Mouse (Mus musculus): ENCODE measurements around the gene Nr2e3. TPM values are rescaled to one million over a fixed set of nuclear protein-coding genes. Genes with fewer than 3 reads are reported as not detected.

Gene Nr2e3
- polyA plus RNA-seq (2015; fragmentation: Nextera tagmentation; extraction: Ambion mirVana), result not detected in 2 replicates

GRCm38 (mm10) chr9:59960559-59960958 lies at the start of gene Nr2e3:
Nr2e3 (minus strand) TSS chr9:59960659.
- Histone ChIP-seq H3K36me3 (no peaks in the 10 kb centered on the region), H3K4me3 (no peak within 1 kb of the TSS), H3K9me3 (no peaks in the 10 kb centered on the region), H3K27ac (no peak within 1 kb of the TSS), H3K4me2 (no peak within 1 kb of the TSS), H3K27me3 (no peaks in the 10 kb centered on the region), H3K9ac (no peak within 1 kb of the TSS), H3K4me1 (replicated peaks) (peaks cover 10% of the 10 kb centered on the region)
- ATAC-seq (ENCODE audit: low FRiP score), result no peak
- WGBS, result 89% methylated on average over 10 of the region's 10 CpGs

GRCm38 (mm10) chr9:60008936-60009335 lies 48.5 kb upstream of the Nr2e3 start:
- WGBS, result 55% methylated on average over 7 of the region's 7 CpGs
- Histone ChIP-seq H3K4me2 (no peak overlapping the region), H3K9me3 (no peaks in the 10 kb centered on the region), H3K27ac (no peak overlapping the region), H3K9ac (no peak overlapping the region), H3K4me3 (no peak overlapping the region), H3K36me3 (no peaks in the 10 kb centered on the region), H3K4me1 (replicated peaks) (peaks cover 13% of the 10 kb centered on the region; the same call in 1 of the 2 replicates), H3K27me3 (no peaks in the 10 kb centered on the region)
- ATAC-seq (ENCODE audit: low FRiP score), result no peak

DNA sequence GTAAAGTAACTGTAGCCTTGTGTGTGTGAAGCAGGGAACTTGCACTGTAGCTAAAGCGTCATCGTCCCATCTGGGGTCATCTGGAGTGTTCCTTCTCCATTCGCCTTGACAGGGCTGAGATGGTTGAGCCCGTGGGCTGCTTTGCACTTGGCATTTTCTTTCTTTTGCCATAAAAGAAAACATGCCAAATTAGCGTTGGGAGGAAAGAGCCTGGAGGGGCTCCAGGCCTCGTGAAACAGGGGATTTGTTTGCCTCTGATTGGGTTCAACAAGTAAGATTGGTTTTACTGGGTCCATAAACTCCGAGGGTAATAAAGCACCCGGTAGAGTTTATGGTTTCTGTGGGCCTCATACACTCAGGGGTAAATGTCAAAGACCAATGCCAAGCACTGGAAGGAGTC lies 41.9 kb upstream of the Nr2e3 start:
- no peak overlapping the region for H3K4me2 ChIP-seq
- H3K27me3 ChIP-seq, result no peaks in the 10 kb centered on the region
- no peak for ATAC-seq (ENCODE audit: low FRiP score)
- no peaks in the 10 kb centered on the region for H3K9me3 ChIP-seq
- no peak overlapping the region for H3K9ac ChIP-seq
- H3K4me1 ChIP-seq (replicated peaks), result no peaks in the 10 kb centered on the region
- WGBS, result 82% methylated on average over 8 of the region's 8 CpGs
- H3K4me3 ChIP-seq, result no peak overlapping the region
- H3K36me3 ChIP-seq, result no peaks in the 10 kb centered on the region
- H3K27ac ChIP-seq, result no peak overlapping the region

DNA sequence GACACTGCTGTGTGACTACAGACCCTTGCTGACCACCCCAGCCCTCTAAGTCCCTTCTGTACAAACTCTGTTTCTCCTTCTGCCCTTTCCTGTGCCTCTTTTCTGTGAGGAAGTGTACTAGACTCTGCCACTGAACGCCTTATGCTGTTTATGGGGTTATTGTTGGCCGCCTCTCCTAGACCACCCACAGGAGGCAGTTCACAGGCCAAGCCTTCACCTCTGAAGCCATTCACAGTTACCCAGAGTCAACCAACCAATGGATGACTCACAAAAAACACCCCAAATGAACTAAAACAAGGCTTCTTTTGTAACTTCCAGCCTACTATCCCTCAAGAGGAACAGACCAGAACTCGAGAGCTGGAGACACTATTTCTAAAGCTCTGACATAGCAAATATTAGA lies 41.0 kb upstream of the Nr2e3 start:
- Histone ChIP-seq H3K9me3 (no peaks in the 10 kb centered on the region), H3K27me3 (no peaks in the 10 kb centered on the region), H3K36me3 (no peaks in the 10 kb centered on the region), H3K4me1 (replicated peaks) (no peaks in the 10 kb centered on the region), H3K4me2 (no peak overlapping the region), H3K4me3 (no peak overlapping the region), H3K9ac (no peak overlapping the region), H3K27ac (no peak overlapping the region)
- no peak for ATAC-seq (ENCODE audit: low FRiP score)
- WGBS, result 68% methylated on average over 3 of the region's 3 CpGs

DNA sequence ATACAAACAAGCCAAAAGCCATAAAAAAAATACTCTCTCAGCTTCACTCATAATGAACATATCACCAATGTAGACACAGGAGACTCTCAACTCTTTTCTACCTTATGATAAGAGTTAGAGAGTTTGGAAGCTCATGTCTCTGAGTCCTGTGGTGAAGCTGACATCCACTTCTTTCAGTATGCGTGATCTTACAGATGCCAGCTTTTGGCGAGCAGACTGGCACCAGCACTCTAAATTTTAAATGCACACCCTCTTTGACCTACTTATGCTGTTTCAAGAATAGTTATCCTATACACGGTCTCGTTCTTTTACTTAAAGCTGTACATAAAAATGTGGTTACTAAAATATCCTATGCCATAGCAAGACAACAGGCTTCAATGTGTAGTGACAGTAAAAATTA lies 37.3 kb upstream of the Nr2e3 start:
- no peak overlapping the region for H3K4me2 ChIP-seq
- no peak for ATAC-seq (ENCODE audit: low FRiP score)
- no peak overlapping the region for H3K27ac ChIP-seq

DNA sequence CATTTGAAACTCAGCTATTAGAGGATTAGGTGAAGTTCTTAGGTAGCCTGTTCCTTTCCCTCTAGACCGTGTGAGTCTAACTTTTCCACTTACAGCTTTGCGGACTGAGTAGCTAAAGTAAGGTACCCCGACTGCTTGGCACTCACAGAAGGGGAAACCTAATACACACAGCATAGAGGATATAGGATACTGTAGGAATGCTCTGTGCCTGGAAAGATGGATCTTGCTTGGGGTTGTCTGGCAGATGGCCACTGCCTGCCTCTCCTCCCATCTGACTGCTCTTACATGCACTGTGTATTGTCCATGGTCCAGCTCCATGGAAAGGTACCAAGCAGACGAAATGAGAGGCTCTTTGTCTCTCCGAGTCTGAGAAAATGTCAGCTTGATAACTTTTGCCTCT lies 30.9 kb upstream of the Nr2e3 start:
- no peak for ATAC-seq (ENCODE audit: low FRiP score)
- 80% methylated on average over 5 of the region's 5 CpGs for WGBS
- no peak overlapping the region for H3K4me2 ChIP-seq
- no peak overlapping the region for H3K27ac ChIP-seq
- no peaks in the 10 kb centered on the region for H3K9me3 ChIP-seq
- H3K4me1 ChIP-seq (replicated peaks), result no peaks in the 10 kb centered on the region
- no peaks in the 10 kb centered on the region for H3K36me3 ChIP-seq
- H3K9ac ChIP-seq, result no peak overlapping the region
- no peak overlapping the region for H3K4me3 ChIP-seq
- no peaks in the 10 kb centered on the region for H3K27me3 ChIP-seq

More for the DNA sequence above, 37.3 kb upstream of the Nr2e3 start:
- Histone ChIP-seq H3K9me3 (no peaks in the 10 kb centered on the region), H3K4me1 (replicated peaks) (no peaks in the 10 kb centered on the region), H3K9ac (no peak overlapping the region), H3K36me3 (no peaks in the 10 kb centered on the region), H3K27me3 (no peaks in the 10 kb centered on the region), H3K4me3 (no peak overlapping the region)
- WGBS, result 93% methylated on average over 4 of the region's 4 CpGs

DNA sequence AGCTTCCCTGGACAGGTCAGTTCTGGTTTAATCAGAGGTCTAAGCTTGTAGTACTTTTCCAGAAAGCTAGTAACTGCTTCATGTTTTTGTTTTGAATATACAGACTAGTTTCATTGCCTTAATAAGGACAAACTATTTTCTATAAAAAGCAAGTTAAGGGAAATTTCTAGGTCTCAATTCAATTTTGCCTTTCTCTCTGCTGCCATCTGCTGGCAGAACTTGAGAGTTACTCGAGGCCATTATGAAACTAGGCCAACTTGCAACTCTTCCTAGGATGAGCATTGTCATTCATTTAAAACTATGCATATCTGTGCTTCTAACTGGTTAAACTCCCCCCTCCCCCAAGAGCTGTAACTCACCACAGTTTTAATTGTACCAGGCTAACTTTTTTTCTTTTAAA lies 29.4 kb upstream of the Nr2e3 start:
- Histone ChIP-seq H3K9me3 (no peaks in the 10 kb centered on the region), H3K4me2 (no peak overlapping the region), H3K4me1 (replicated peaks) (no peaks in the 10 kb centered on the region), H3K27ac (no peak overlapping the region), H3K9ac (no peak overlapping the region), H3K4me3 (no peak overlapping the region), H3K27me3 (no peaks in the 10 kb centered on the region), H3K36me3 (no peaks in the 10 kb centered on the region)
- no peak for ATAC-seq (ENCODE audit: low FRiP score)
- WGBS, result 2% methylated on average over 1 of the region's 1 CpGs

DNA sequence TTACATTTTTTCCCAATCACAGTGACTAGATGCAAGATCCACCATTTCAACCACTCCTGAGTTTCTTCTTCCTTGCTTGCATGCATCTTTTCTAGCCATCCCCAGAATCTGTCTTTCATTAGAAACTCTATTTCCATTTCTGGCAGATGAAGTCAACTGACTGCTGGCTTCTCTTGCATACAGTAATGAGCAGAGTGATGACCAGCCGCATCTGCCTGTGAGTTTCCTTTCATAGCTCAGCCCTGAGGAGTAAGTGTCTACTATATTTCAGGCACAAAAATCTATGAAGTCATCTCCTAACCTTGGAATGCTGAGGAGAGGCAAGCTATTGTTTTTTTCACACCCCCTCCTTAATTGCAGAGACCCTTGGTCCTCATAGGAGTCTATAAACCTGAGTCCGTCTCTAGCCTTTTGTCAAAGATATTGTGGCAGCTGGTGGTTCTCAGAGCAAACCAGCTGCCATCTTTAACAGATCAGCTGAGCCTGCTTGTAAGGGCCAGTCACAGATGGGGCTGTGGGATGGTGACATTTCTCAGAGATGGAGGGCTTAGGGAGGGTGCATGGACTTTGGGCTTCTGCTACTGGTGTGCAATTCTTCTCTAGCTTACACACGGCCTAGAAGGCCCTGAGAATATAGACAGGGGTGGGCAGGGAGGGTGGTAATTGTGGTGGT lies 25.6 kb upstream of the Nr2e3 start:
- Histone ChIP-seq H3K36me3 (no peaks in the 10 kb centered on the region), H3K9me3 (no peaks in the 10 kb centered on the region), H3K27ac (no peak overlapping the region), H3K27me3 (no peaks in the 10 kb centered on the region), H3K4me3 (no peak overlapping the region), H3K4me1 (replicated peaks) (no peaks in the 10 kb centered on the region), H3K4me2 (no peak overlapping the region), H3K9ac (no peak overlapping the region)
- no peak for ATAC-seq (ENCODE audit: low FRiP score)
- 76% methylated on average over 3 of the region's 3 CpGs for WGBS

- H3K4me3 ChIP-seq, result no peak overlapping the region
- H3K27me3 ChIP-seq, result no peaks in the 10 kb centered on the region
- H3K27ac ChIP-seq, result no peak overlapping the region
- no peak overlapping the region for H3K9ac ChIP-seq
- H3K36me3 ChIP-seq, result no peaks in the 10 kb centered on the region
- ATAC-seq (ENCODE audit: low FRiP score), result no peak
- 65% methylated on average over 2 of the region's 2 CpGs for WGBS
- H3K4me2 ChIP-seq, result no peak overlapping the region
- no peaks in the 10 kb centered on the region for H3K9me3 ChIP-seq
- H3K4me1 ChIP-seq (replicated peaks), result peaks cover 5% of the 10 kb centered on the region; the same call in 1 of the 2 replicates
Observed at GRCm38 (mm10) chr9:59981116-59981515, 20.7 kb upstream of the Nr2e3 start.

- no peak overlapping the region for H3K9ac ChIP-seq
- H3K27ac ChIP-seq, result no peak overlapping the region
- ATAC-seq (ENCODE audit: low FRiP score), result no peak
- 72% methylated on average over 4 of the region's 4 CpGs for WGBS
- no peak overlapping the region for H3K4me2 ChIP-seq
- no peak overlapping the region for H3K4me3 ChIP-seq
- no peaks in the 10 kb centered on the region for H3K9me3 ChIP-seq
- H3K27me3 ChIP-seq, result no peaks in the 10 kb centered on the region
- H3K4me1 ChIP-seq (replicated peaks), result no peaks in the 10 kb centered on the region
- no peaks in the 10 kb centered on the region for H3K36me3 ChIP-seq
Observed at GRCm38 (mm10) chr9:59971263-59971662, 10.8 kb upstream of the Nr2e3 start.

- H3K27me3 ChIP-seq, result no peaks in the 10 kb centered on the region
- no peak overlapping the region for H3K4me3 ChIP-seq
- H3K4me1 ChIP-seq (replicated peaks), result no peaks in the 10 kb centered on the region
- H3K36me3 ChIP-seq, result no peaks in the 10 kb centered on the region
- WGBS, result 34% methylated on average over 6 of the region's 6 CpGs
- H3K4me2 ChIP-seq, result no peak overlapping the region
- H3K9me3 ChIP-seq, result no peaks in the 10 kb centered on the region
- ATAC-seq (ENCODE audit: low FRiP score), result no peak
- H3K9ac ChIP-seq, result no peak overlapping the region
- H3K27ac ChIP-seq, result no peak overlapping the region
Observed at GRCm38 (mm10) chr9:59969383-59969782, 8.9 kb upstream of the Nr2e3 start.

DNA sequence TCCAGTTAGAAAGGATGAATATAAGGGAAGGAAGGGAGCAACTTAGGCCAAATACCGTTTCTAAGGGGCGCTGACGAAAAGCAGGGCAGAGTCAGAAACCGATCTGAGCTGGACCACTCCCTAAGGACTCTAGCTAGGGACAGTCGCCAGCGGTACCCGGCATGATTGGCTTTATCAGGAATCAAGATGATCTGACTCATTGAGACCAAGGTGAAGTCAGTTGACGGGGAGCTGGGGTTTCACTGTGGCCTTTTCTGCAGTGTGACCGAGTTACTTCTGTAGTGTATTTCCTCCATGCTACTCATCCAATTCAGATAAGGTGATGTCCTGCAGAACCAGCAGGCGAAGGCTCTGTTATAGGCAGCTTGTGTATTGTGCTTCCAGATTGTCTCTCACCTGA lies 4.6 kb upstream of the Nr2e3 start:
- no peak overlapping the region for H3K4me3 ChIP-seq
- H3K4me2 ChIP-seq, result no peak overlapping the region
- 87% methylated on average over 10 of the region's 10 CpGs for WGBS
- H3K9ac ChIP-seq, result no peak overlapping the region
- no peaks in the 10 kb centered on the region for H3K27me3 ChIP-seq
- H3K9me3 ChIP-seq, result no peaks in the 10 kb centered on the region
- H3K36me3 ChIP-seq, result no peaks in the 10 kb centered on the region
- H3K27ac ChIP-seq, result no peak overlapping the region
- peaks cover 10% of the 10 kb centered on the region for H3K4me1 ChIP-seq (replicated peaks)
- ATAC-seq (ENCODE audit: low FRiP score), result no peak

DNA sequence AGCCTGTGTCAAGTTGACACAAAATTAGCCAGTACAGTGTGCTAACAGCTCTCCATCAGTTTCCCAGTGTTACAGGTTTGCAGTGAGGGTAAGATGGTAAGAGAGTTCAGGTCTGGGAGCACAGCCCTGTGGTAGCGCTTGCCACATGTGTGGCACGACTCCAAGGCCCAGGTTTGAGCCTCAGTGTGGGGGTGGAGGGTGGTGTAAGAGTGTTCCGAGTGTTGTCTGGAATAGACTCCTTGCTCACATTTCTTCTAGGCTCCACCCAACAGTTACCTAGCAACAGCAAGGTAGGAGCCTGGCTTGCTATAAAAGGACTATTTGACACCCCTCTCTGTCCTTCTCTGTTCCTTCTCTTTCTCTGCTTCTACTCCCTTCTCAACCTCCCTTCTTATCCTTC lies 3.9 kb upstream of the Nr2e3 start:
- H3K36me3 ChIP-seq, result no peaks in the 10 kb centered on the region
- ATAC-seq (ENCODE audit: low FRiP score), result no peak
- H3K4me2 ChIP-seq, result no peak overlapping the region
- H3K27ac ChIP-seq, result no peak overlapping the region
- H3K27me3 ChIP-seq, result no peaks in the 10 kb centered on the region
- no peaks in the 10 kb centered on the region for H3K9me3 ChIP-seq
- no peak overlapping the region for H3K4me3 ChIP-seq
- peaks cover 10% of the 10 kb centered on the region for H3K4me1 ChIP-seq (replicated peaks)
- H3K9ac ChIP-seq, result no peak overlapping the region
- 55% methylated on average over 3 of the region's 3 CpGs for WGBS
